Mouse (Mus musculus): ENCODE data around the gene Phgdh.

Phgdh gene

DNA sequence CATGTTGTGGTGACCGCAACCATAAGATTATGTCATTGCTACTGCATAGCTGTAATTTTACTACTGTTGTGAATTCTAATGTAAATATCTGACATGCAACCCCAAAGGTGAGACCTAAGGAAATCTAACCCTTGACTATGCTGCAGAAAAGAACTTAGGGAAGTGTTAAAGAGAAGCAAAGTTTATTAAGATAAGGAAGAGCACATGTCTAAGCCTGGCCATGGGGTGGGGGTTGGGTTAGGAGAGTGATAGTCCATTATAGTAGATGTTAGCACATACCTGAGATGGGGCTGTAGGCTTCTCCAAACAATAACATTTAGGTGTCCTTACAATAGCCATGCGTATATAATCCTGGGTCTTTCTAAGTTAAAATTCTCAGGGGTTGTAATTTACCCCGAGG is 3.4 kb upstream of the Phgdh start:
- DNase-seq (ENCODE audit: low read depth) = no peak

DNA sequence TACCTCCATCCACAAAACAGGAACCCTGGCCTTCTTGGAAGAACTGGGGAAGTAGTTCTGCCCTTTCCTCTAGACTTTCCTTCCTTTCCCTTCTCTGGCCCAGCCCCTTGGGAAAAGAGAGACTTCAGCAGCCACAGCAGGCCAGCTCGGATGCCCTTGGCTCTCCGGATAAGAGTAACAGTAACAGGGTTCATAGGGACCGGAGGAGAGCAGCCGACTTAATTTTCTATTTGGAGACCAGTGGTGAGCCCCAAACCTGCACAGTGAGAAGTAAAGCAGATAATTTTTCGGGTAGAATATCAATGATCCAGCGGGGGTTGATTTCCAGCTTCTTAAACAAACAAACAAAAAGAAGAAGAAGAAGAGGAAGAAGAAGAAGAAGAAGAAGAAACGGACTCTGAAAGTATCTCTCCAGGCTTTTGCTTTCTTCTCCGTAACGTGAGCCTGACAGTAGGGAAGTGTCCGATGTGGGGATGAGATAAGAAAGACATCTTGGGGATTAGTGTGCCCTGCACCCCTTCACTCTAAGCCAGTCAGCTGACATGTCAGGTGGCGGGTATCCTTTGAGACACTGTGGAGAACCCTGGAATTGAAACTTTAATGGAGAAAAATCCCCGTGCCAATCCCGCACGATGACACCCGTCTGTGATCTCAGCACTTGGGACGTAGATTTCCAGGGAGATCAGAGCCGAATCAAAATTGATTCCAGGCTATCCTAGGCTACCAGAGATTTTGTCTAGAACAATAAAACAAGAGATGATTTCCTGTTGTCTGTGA is 1.2 kb upstream of the Phgdh start:
- no peak for DNase-seq (ENCODE audit: low read depth)

DNA sequence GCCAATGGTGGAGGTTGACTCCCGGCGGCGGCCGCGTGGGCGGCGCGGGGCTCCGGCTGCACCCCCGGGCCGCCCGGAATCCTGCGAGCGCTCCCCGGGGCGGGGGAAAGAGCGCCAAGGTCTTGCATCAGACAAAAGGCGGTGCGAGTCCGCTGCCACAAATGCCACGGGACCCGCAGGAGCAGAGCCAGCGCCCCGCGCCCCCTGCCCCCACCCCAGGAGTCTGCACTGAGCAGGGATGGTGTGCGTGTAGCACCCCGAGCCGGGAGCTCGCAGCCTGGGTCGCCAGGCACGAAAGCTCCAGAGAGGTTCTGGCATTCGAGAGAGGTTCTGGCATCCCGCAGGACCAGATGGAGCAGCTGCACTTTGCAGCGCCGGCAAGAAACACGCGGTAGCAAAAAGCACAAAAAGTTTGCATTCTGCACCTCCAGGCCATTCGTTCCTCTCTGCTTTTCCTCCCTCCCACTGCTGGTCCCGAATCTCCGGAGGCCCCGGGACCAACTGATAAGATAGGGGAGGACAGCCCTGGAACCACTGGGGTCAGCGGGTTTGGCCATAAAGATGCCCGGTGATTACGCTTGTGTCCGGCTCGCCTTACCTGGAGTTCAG is 589 bp downstream of the Phgdh start:
- peak; percentile 76 for DNase-seq (ENCODE audit: low read depth)

DNA sequence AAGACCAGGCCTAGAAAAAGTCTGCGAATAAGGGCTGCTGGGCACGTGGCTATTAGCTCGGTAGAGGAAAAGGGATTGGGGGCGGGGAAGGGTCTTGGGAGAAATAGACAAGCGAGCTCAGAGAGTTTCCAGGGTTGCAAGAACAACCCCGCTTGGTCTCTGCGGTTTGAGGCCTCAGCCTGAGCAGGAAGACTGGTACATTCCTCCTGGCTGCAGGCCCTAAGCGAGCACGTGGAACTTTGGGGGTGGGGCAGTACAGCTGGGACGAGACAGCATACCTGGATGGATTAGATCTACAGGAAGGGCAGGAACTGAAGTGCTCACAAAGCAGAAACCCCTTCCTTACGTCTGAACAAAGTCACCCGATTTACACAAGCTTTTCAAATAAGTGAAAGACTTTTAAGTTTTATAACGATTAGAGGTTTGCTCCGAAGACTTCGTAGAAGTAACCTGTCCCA is 1.2 kb downstream of the Phgdh start:
- DNase-seq (ENCODE audit: low read depth) = peak; percentile 82

DNA sequence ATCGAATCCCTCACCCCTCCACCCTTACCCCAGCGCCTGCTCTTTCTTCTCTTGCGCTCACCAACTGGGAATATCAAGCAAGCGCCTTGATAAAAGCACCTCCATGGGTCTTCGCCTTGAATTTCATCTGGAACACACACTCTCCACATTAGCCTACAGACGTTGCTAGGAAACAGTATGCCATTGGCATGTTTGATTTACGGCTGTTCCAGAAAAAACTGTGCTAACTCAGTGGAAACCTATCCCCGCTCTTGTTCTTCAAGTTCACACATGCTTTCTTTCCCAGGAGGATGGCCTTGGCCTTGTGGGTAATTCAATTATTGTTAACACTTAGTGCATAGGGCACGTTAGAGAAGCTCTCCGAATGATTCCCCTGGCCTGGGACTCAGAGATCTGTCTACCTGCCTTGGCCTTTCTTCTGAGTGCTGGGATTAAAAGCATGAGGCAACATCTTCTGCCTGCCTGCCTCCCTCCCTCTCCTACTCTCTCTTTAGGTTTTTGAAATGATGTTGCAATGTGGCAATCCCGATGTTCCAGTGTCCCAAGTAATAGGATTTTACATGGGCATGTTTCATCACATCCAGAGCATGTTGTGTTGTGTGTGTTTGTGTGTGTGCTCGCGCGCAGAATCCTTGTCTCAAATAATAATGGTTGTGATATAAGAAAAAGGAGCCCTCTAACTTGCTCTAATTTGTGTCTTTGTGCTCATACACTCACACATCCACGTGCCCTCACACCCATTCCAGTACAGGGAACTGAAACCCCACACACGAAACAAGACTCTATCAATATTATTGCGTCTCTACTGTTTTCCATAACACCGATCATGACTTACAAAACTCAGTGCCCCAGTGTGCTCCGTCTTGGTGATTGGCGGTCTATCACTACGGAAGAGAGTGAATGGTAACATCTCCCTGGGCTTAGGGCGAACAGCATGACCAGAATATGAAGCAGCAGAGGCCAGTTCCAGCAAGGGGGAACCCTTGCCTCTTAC is 2.8 kb downstream of the Phgdh start:
- no peak for DNase-seq (ENCODE audit: low read depth)

GRCm38 (mm10) chr3:98335886-98336285 is 3.9 kb downstream of the Phgdh start:
- DNase-seq (ENCODE audit: low read depth) = no peak

DNA sequence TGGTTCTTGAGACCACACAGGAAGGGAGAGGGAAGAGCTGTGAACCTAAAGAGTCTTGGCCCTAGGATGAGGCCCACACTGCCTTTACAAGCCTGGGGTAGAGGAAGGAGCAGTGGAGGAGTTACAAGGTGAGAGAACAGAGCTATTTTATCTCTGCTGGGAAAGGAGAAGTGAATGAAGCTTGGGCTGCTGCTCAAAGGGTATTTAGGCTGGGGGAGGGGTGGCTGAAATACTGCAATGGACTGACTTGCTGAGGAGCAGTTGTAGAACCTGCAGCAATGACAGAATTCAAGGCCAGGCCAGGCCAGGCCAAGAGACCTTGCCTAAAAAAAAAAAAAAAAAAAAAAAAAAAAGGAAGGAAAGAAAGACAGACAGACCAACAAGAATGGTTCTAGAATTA is 4.5 kb downstream of the Phgdh start:
- no peak for DNase-seq (ENCODE audit: low read depth)

- no peak for DNase-seq (ENCODE audit: low read depth)
These were observed 5.8 kb downstream of the Phgdh start for GRCm38 (mm10) chr3:98334010-98334409.

GRCm38 (mm10) chr3:98324235-98324634 is 15.6 kb downstream of the Phgdh start:
- DNase-seq (ENCODE audit: low read depth) = no peak

DNA sequence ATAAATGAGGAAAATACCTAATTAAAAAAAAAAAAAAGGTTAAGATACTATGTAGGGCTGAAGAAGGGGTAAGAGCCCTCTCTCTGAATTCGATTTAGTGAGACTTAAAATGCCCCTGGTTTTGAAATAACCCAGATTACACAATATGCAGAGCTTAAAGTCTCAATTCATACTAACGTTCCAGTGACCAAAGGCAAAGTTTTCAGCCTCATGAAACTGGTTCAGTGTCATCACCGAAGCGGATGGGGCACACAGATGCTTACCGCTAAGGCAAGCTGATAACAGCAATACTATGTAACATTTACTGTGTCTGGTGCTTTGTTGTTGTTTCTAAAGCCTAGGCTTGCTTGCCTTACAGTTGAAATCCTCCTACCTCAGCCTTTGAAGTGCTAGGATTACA is 17.6 kb downstream of the Phgdh start:
- no peak for DNase-seq (ENCODE audit: low read depth)

DNA sequence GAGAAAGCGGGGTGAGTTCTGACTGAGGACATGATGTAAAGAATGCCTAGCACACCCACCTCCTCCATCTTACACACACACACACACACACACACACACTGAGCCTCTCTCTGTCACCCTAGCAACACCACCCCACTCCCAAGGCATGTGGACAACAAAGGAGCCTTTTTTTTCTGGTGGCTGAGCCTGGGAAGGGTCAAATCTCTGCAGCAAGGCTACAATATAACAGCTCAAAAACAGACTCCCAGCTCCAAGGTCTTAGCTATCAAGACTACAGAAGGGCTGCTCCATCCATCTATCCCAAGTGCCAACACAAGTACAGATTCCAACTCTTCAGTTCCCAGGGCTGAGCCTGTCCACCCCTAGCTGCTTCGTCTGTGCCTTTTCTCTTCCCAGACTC is 20.6 kb downstream of the Phgdh start:
- DNase-seq (ENCODE audit: low read depth) = no peak

GRCm38 (mm10) chr3:98317143-98317542 is 22.6 kb downstream of the Phgdh start:
- peak; percentile 61 for DNase-seq (ENCODE audit: low read depth)

DNA sequence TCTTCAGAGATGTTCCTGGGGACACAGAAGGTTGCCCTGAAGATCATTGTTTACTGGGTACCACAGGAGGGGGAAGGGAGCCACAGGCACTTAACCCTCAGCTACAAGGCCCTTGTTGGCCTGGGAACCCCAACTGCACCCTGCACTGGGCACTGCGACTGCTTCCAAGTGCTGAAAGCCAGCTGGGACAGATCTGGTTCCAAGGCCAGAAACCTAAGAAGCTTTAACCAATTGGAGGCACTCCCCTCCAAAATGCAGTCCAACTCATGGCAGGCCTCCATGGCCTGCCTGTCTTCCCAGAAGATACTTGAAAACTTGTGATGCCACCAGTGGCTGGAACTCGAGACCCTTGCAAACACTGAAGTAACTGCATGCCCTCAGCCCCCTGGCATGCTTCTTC is 24.6 kb downstream of the Phgdh start:
- DNase-seq (ENCODE audit: low read depth) = no peak

- DNase-seq (ENCODE audit: low read depth) = no peak
These were observed 26.3 kb downstream of the Phgdh start for GRCm38 (mm10) chr3:98313294-98314155.

GRCm38 (mm10) chr3:98312867-98313266 is 26.9 kb downstream of the Phgdh start:
- peak; percentile 70 for DNase-seq (ENCODE audit: low read depth)

- DNase-seq (ENCODE audit: low read depth) = no peak
These were observed 29.3 kb downstream of the Phgdh start for GRCm38 (mm10) chr3:98310456-98310855.

DNA sequence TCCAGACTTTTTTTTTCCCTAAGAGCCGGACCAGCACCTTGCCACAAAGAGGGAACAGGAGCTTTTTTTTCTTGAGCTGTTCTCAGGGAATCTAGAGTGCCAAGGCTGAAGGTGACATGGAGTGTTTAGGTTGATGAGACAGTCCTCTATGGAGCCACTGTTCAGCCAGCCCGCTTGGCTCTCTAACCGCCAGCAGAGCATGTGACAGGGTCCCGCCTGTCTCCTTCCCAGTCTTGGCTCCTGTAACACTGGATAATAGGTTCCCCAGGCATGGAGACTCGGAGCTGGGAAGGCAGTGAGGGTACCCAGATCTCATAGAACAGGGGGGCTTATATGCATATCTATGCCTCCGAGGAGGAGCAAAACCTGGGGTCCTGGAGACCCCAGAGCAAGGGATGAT is 31.2 kb downstream of the Phgdh start:
- DNase-seq (ENCODE audit: low read depth) = no peak

DNA sequence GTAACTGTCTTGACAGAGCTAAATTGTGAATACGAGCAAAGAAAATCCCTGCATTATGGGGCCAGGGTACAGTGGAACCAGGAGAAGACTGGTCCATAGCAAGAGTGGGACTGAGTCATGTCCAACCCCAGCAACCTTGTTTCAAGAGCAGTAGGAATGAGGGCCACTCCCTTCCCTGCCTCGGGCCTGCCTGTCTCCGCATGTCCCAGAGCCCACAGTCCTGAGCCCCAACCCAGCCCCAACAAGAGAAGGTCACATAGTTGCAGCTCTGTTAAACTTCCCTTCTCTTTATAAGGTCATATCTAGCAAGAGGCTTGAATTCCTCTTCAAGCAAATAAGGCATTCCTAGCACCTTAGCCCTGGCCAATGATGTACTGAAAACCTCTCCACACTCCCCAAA is 38.0 kb downstream of the Phgdh start:
- no peak for DNase-seq (ENCODE audit: low read depth)

GRCm38 (mm10) chr3:98300266-98300665 is 39.5 kb downstream of the Phgdh start:
- no peak for DNase-seq (ENCODE audit: low read depth)

GRCm38 (mm10) chr3:98299391-98300100 is 40.2 kb downstream of the Phgdh start:
- DNase-seq (ENCODE audit: low read depth) = no peak

DNA sequence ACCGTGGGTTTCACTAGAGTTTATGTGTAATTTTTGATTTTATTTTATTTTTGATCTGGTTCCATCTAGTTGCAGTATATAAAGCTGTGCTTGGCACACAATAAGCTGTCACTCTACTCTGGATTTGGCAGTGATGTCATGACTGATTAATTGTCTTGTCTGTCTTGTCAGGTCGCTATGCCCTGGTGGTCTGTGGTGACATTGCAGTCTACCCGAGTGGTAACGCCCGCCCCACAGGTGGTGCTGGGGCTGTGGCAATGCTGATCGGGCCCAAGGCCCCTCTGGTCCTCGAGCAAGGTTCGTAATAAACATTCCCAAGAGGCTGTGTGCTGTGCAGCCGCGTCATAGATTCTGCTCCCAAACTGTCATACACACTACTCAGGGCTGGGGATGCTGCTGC is 43.8 kb downstream of the Phgdh start:
- DNase-seq (ENCODE audit: low read depth) = no peak
